Mouse (Mus musculus) heart, embryonic 13.5 days (tissue): ENCODE data around the gene Cd3g. TPM values are rescaled to one million over a fixed set of nuclear protein-coding genes. Genes with fewer than 3 reads are reported as not detected.

Source experiments
- ATAC-seq: fragments of 200-750 bp; cut with Nextera tagmentation; 2 replicates; pipeline ENCODE4 v1.8.0; 2017; ENCODE audit warnings: moderate TSS enrichment; ENCODE audit not compliant: insufficient number of reproducible peaks, low FRiP score, low TSS enrichment; ENCODE audit errors: extremely low read depth
- H3K27ac ChIP-seq: fragments of 300-500 bp; sonication (generic); replicated peaks from 2 replicates; pipeline ENCODE4 v1.5.1; 2015; ENCODE audit warnings: moderate library complexity, mild to moderate bottlenecking, inconsistent platforms
- H3K27me3 ChIP-seq: fragments of 300-500 bp; sonication (generic); replicated peaks from 2 replicates; pipeline ENCODE4 v1.6.1; 2015; ENCODE audit warnings: mild to moderate bottlenecking, inconsistent platforms
- H3K36me3 ChIP-seq: fragments of 300-500 bp; sonication (generic); 2 replicates; pipeline ENCODE4 v1.6.1; 2015; ENCODE audit warnings: mild to moderate bottlenecking, inconsistent platforms
- H3K4me1 ChIP-seq: fragments of 300-500 bp; sonication (generic); 2 replicates; pipeline ENCODE4 v1.6.1; 2015; ENCODE audit warnings: inconsistent platforms
- H3K4me2 ChIP-seq: fragments of 300-500 bp; sonication (generic); 2 replicates; pipeline ENCODE4 v1.6.1; 2015; ENCODE audit warnings: inconsistent platforms, mild to moderate bottlenecking, moderate library complexity
- H3K4me3 ChIP-seq: fragments of 300-500 bp; sonication (generic); 2 replicates; pipeline ENCODE4 v1.5.1; 2015; ENCODE audit warnings: moderate library complexity, mild to moderate bottlenecking, inconsistent platforms
- H3K9ac ChIP-seq: fragments of 300-500 bp; sonication (generic); 2 replicates; pipeline ENCODE4 v1.6.1; 2015; ENCODE audit warnings: inconsistent platforms, mild to moderate bottlenecking, moderate library complexity
- H3K9me3 ChIP-seq: fragments of 300-500 bp; sonication (generic); 2 replicates; pipeline ENCODE4 v1.6.1; 2016; ENCODE audit warnings: inconsistent platforms
- WGBS: fragments of 180-500 bp; shearing (Covaris S2); methylation state at CpG from one replicate; pipeline ENCODE4 v1.1.7; 2015; ENCODE audit warnings: mixed read lengths; 5-methylcytosine and 5-hydroxymethylcytosine counted together
- polyA plus RNA-seq: library from polyadenylated mRNA; unstranded; fragments of >200 nt; fragmentation: Nextera tagmentation; extraction: Ambion mirVana; gene quantifications from 2 replicates; pipeline ENCODE4 v1.2.1, GENCODE M21; 2015

Gene Cd3g
- 1.9 TPM in 1 of 2 replicates, not detected in the other for polyA plus RNA-seq

GRCm38 (mm10) chr9:44980242-44980641 lies at the start of gene Cd3g:
Gene Cd3g, minus strand, starts transcription at chr9:44980431.
- H3K9ac ChIP-seq, result no peak within 1 kb of the TSS
- H3K27me3 ChIP-seq, result peaks cover 55% of the 10 kb centered on the region
- H3K27ac ChIP-seq, result no peak within 1 kb of the TSS
- H3K36me3 ChIP-seq, result no peaks in the 10 kb centered on the region
- no peaks in the 10 kb centered on the region for H3K4me1 ChIP-seq
- WGBS, result 51% methylated on average over 3 of the region's 3 CpGs
- H3K4me2 ChIP-seq, result no peak within 1 kb of the TSS
- H3K9me3 ChIP-seq, result no peaks in the 10 kb centered on the region
- no peak for ATAC-seq
- H3K4me3 ChIP-seq, result no peak within 1 kb of the TSS

DNA sequence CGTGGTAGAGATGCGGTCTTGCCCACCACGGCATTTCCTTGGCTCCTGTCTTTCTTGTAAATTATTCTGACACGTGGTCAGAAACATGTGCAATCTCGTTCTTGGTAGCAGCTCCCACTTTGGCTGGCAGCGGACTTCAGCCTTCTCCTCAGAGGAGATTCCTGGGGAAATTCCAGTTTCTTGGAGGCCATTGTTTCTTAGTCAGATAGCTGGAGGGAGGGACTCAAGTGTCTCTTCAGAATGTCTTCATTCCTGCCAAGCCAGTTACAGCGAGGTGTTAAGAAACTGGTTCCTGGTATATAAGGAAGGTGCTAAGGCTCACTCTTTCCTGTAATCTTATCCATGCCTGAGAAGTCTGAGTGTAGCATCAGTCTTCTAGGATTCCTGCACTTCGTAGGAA lies 47.1 kb upstream of the Cd3g start:
- WGBS, result 59% methylated on average over 8 of the region's 8 CpGs

GRCm38 (mm10) chr9:45024187-45024586 lies 44.0 kb upstream of the Cd3g start:
- H3K9me3 ChIP-seq, result no peaks in the 10 kb centered on the region
- no peak overlapping the region for H3K4me3 ChIP-seq
- no peaks in the 10 kb centered on the region for H3K4me1 ChIP-seq
- H3K36me3 ChIP-seq, result no peaks in the 10 kb centered on the region
- H3K27ac ChIP-seq, result no peak overlapping the region
- WGBS, result 74% methylated on average over 2 of the region's 2 CpGs
- peaks cover 63% of the 10 kb centered on the region for H3K27me3 ChIP-seq
- H3K9ac ChIP-seq, result no peak overlapping the region
- no peak for ATAC-seq
- H3K4me2 ChIP-seq, result no peak overlapping the region

More for the DNA sequence above, 47.1 kb upstream of the Cd3g start:
- H3K9me3 ChIP-seq, result no peaks in the 10 kb centered on the region
- H3K4me3 ChIP-seq, result no peak overlapping the region
- no peak overlapping the region for H3K27ac ChIP-seq
- H3K9ac ChIP-seq, result no peak overlapping the region
- no peaks in the 10 kb centered on the region for H3K36me3 ChIP-seq
- H3K4me2 ChIP-seq, result no peak overlapping the region
- H3K4me1 ChIP-seq, result no peaks in the 10 kb centered on the region
- peaks cover 76% of the 10 kb centered on the region for H3K27me3 ChIP-seq
- no peak for ATAC-seq

GRCm38 (mm10) chr9:45023638-45024037 lies 43.4 kb upstream of the Cd3g start:
- Histone ChIP-seq H3K4me3 (no peak overlapping the region), H3K36me3 (no peaks in the 10 kb centered on the region), H3K4me1 (no peaks in the 10 kb centered on the region), H3K9ac (no peak overlapping the region), H3K4me2 (no peak overlapping the region), H3K27ac (no peak overlapping the region), H3K27me3 (peaks cover 57% of the 10 kb centered on the region), H3K9me3 (no peaks in the 10 kb centered on the region)
- ATAC-seq, result no peak
- 50% methylated on average over 3 of the region's 3 CpGs for WGBS

GRCm38 (mm10) chr9:45022800-45023199 lies 42.6 kb upstream of the Cd3g start:
- no peak overlapping the region for H3K27ac ChIP-seq
- no peaks in the 10 kb centered on the region for H3K9me3 ChIP-seq
- H3K27me3 ChIP-seq, result peaks cover 51% of the 10 kb centered on the region
- H3K4me3 ChIP-seq, result no peak overlapping the region
- ATAC-seq, result no peak
- no peaks in the 10 kb centered on the region for H3K4me1 ChIP-seq
- no peaks in the 10 kb centered on the region for H3K36me3 ChIP-seq
- H3K4me2 ChIP-seq, result no peak overlapping the region
- WGBS, result 9% methylated on average over 3 of the region's 3 CpGs
- no peak overlapping the region for H3K9ac ChIP-seq

DNA sequence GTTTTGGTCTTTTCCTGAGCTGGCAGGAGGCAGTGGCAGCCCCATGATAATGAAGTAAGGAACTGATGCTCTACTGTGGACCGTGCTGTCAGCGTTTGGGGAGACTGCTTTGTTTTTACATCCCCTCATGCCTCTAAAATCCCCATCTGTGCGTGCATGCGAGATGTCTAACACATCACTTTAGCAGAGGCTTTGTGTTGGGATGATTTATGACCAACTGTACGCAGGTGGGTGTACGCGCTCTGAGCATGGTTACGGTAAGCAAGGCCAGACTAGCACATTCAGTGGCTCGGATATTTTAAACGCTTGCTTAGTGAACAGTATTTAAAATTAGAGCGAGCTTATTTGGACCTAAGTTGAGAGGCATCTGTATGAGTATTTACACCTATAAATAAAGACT lies 37.8 kb upstream of the Cd3g start:
- no peaks in the 10 kb centered on the region for H3K36me3 ChIP-seq
- H3K4me1 ChIP-seq, result no peaks in the 10 kb centered on the region
- 80% methylated on average over 11 of the region's 11 CpGs for WGBS
- H3K4me2 ChIP-seq, result no peak overlapping the region
- H3K27ac ChIP-seq, result no peak overlapping the region
- H3K9me3 ChIP-seq, result no peaks in the 10 kb centered on the region
- no peak for ATAC-seq
- H3K9ac ChIP-seq, result no peak overlapping the region
- no peak overlapping the region for H3K4me3 ChIP-seq
- peaks cover 14% of the 10 kb centered on the region for H3K27me3 ChIP-seq

GRCm38 (mm10) chr9:45015841-45016240 lies 35.6 kb upstream of the Cd3g start:
- no peak overlapping the region for H3K27ac ChIP-seq
- WGBS, result 67% methylated on average over 3 of the region's 3 CpGs

GRCm38 (mm10) chr9:45014879-45015278 lies 34.6 kb upstream of the Cd3g start:
- Histone ChIP-seq H3K4me1 (no peaks in the 10 kb centered on the region), H3K36me3 (no peaks in the 10 kb centered on the region), H3K9me3 (no peaks in the 10 kb centered on the region), H3K27me3 (peaks cover 24% of the 10 kb centered on the region), H3K27ac (no peak overlapping the region), H3K9ac (no peak overlapping the region), H3K4me2 (no peak overlapping the region), H3K4me3 (no peak overlapping the region)
- ATAC-seq, result no peak
- WGBS, result 39% methylated on average over 2 of the region's 2 CpGs

More at GRCm38 (mm10) chr9:45015841-45016240, 35.6 kb upstream of the Cd3g start:
- H3K4me3 ChIP-seq, result no peak overlapping the region
- peaks cover 22% of the 10 kb centered on the region for H3K27me3 ChIP-seq
- H3K4me1 ChIP-seq, result no peaks in the 10 kb centered on the region
- ATAC-seq, result no peak
- no peaks in the 10 kb centered on the region for H3K36me3 ChIP-seq
- H3K9ac ChIP-seq, result no peak overlapping the region
- H3K4me2 ChIP-seq, result no peak overlapping the region
- no peaks in the 10 kb centered on the region for H3K9me3 ChIP-seq

GRCm38 (mm10) chr9:45011291-45011690 lies 31.1 kb upstream of the Cd3g start:
- no peak overlapping the region for H3K4me3 ChIP-seq
- 45% methylated on average over 6 of the region's 6 CpGs for WGBS
- no peaks in the 10 kb centered on the region for H3K4me1 ChIP-seq
- no peak overlapping the region for H3K4me2 ChIP-seq
- H3K27me3 ChIP-seq, result peaks cover 32% of the 10 kb centered on the region
- H3K36me3 ChIP-seq, result no peaks in the 10 kb centered on the region
- H3K9ac ChIP-seq, result no peak overlapping the region
- H3K9me3 ChIP-seq, result no peaks in the 10 kb centered on the region
- no peak for ATAC-seq
- no peak overlapping the region for H3K27ac ChIP-seq

DNA sequence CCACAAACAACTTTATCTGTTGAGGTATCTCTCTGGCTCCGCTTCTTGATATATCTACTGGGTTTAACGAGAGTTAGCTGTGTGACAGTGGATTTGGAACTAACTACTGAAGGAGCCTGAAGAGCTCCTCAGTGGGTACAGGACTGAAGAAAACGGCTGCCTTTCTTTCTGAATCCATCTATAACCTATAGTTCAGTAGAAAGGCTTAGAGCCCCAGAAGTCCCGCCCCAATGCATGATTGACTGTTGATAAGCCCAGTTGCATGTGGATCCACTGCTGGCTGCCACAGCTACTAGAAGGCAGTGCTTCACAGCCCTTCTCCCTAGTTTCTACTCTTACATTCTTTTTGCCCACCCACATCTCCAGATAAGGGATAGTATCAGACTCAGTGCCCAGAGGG lies 30.2 kb upstream of the Cd3g start:
- Histone ChIP-seq H3K9ac (no peak overlapping the region), H3K9me3 (no peaks in the 10 kb centered on the region), H3K27ac (no peak overlapping the region), H3K4me2 (no peak overlapping the region), H3K4me1 (no peaks in the 10 kb centered on the region), H3K27me3 (peaks cover 36% of the 10 kb centered on the region), H3K4me3 (no peak overlapping the region), H3K36me3 (no peaks in the 10 kb centered on the region)
- 62% methylated on average over 4 of the region's 4 CpGs for WGBS
- ATAC-seq, result no peak

- H3K27me3 ChIP-seq, result peaks cover 43% of the 10 kb centered on the region
- H3K9me3 ChIP-seq, result no peaks in the 10 kb centered on the region
- H3K4me2 ChIP-seq, result no peak within 1 kb of the TSS
- 77% methylated on average over 19 of the region's 19 CpGs for WGBS
- H3K4me1 ChIP-seq, result no peaks in the 10 kb centered on the region
- no peak for ATAC-seq
- H3K9ac ChIP-seq, result no peak within 1 kb of the TSS
- no peaks in the 10 kb centered on the region for H3K36me3 ChIP-seq
- H3K4me3 ChIP-seq, result no peak within 1 kb of the TSS
- H3K27ac ChIP-seq, result no peak within 1 kb of the TSS
Observed at GRCm38 (mm10) chr9:45009180-45010078, 29.2 kb upstream of the Cd3g start, which contains the start of gene Cd3e. Gene Cd3e, minus strand, starts transcription at chr9:45009627.

GRCm38 (mm10) chr9:45008342-45008741 lies 28.1 kb upstream of the Cd3g start:
- Histone ChIP-seq H3K36me3 (no peaks in the 10 kb centered on the region), H3K9me3 (no peaks in the 10 kb centered on the region), H3K4me2 (no peak overlapping the region), H3K27ac (no peak overlapping the region), H3K27me3 (peaks cover 47% of the 10 kb centered on the region), H3K9ac (no peak overlapping the region), H3K4me3 (no peak overlapping the region), H3K4me1 (no peaks in the 10 kb centered on the region)
- ATAC-seq, result no peak
- 79% methylated on average over 4 of the region's 4 CpGs for WGBS
